Mouse (Mus musculus): ENCODE measurements around the gene Arsj.

DNA sequence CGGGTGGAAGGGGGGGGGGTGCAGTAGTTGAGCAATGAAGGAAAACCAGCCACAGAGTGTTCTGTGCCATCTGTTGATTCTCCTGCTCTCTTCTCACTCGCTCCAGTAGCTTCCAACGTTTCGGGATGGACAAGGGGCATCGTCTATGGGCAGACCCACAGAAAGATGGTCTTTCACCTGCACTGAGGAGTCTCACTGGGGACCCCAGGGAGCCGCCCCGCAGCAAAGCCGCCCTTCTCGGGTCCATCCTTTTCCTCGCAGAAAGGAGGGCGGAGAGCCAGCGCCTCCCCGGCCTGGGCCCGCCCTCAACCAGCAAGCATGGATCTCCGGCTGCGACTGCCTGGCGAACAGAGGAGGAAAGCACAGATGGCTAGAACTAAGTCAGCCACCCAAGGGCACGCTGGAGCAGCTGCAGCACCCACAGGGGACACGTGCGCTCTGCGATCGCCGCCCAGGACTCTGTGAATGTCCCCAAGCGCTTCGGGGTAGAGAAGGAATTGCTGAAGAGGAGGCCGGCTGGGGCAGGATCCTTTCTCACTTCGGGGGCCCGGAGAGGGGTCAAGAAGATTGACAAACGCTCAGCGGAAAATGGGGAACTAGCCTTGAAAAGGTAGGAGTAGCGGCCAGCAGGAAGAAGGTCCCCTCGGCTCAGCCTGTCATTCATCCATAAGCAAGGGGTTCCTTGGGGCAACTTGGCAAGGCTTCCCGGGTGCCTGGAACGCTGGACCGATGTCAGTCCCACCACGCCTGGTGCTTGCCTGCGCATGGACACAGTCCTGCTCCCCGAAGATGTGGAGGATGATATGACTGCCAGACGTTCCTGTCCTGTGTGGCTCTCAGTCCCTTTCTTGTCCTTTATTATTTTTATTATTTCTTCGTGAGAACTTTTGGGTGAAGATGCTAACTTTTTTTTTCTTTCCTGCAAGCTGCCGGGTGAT, at the start of gene Arsj:
- no peak for TF ChIP-seq CTCF (conservative IDR thresholded peaks at IDR 0.05; ENCODE audit: insufficient read depth, insufficient read length, low read depth, low read length)
- TF ChIP-seq POLR2A (IDR thresholded peaks at IDR 0.05; ENCODE audit: low read depth, low read length): no peak

Data from kidney, adult 2 months (tissue).